Mouse (Mus musculus): ENCODE results near the gene Dcdc2b. TPM values are rescaled to one million over a fixed set of nuclear protein-coding genes. Genes with fewer than 3 reads are reported as not detected.
A peak's percentile ranks its signal among the peaks of the same experiment; 100 is the strongest.

The Dcdc2b gene
- total RNA-seq, 1 experiment: 0.71 TPM

DNA sequence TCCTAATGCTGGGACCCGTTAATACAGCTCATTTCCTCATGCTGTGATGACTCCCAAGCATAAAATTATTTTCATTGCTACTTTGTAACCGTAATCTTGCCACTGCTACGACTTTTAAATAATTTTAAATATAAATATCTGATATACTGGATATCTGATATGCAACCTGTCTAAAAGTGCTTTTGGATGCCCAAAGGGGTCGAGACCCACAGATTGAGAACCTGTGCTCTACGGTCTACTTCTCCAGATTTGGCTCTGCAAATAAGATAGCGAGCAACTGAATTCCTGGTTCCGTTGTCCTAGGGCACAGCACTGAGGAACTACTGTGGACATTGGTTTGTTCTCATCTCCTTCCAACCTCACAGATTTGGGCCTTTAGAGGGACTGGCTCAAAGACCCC, 36.4 kb downstream of the Dcdc2b start:
- Histone ChIP-seq H3K9me3 (ENCODE audit: control insufficient read depth, insufficient read depth, low read depth, low read length) (no peaks in the 10 kb centered on the region), H3K36me3 (ENCODE audit: control insufficient read depth, insufficient read depth, low read length, poor library complexity, severe bottlenecking) (no peaks in the 10 kb centered on the region), H3K4me3 (ENCODE audit: insufficient read depth in 1 of 2, low read depth in 1 of 2, low read length in 2 of 2, poor library complexity in 1 of 2, severe bottlenecking in 1 of 2) (no peak overlapping the region), H3K4me1 (ENCODE audit: control insufficient read depth in 2 of 2, insufficient read depth in 2 of 2, low read length in 2 of 2, poor library complexity in 1 of 2) (peaks cover 0 to 6% of the 10 kb centered on the region in 2 experiments; a peak in 1 of 4 replicates), H3K27ac (ENCODE audit: insufficient read depth, low read depth, low read length, poor library complexity, severe bottlenecking) (no peak overlapping the region), H3K9ac (ENCODE audit: insufficient read depth, low read depth, low read length, poor library complexity, severe bottlenecking) (no peak overlapping the region)
- no peak for TF ChIP-seq MAFK (IDR thresholded peaks at IDR 0.05; ENCODE audit: insufficient read depth, low read depth, low read length)
- TF ChIP-seq ZNF384 (IDR thresholded peaks at IDR 0.05; ENCODE audit: low read depth, low read length): no peak
- TF ChIP-seq CHD2 (IDR thresholded peaks at IDR 0.05; ENCODE audit: low read depth, low read length): peak; percentile 84
- no peak for TF ChIP-seq ZC3H11A (IDR thresholded peaks at IDR 0.05; ENCODE audit: borderline replicate concordance, low read depth, low read length)
- TF ChIP-seq HCFC1 (IDR thresholded peaks at IDR 0.05; ENCODE audit: borderline replicate concordance, insufficient read depth, low read length): no peak
- in situ Hi-C loops (cut with MboI; ENCODE audit: low sequenced_read_pairs in 2 of 2, unreplicated experiment in 2 of 2): no loop called here
- no peak for DNase-seq (ENCODE audit: low read depth, low spot score)

DNA sequence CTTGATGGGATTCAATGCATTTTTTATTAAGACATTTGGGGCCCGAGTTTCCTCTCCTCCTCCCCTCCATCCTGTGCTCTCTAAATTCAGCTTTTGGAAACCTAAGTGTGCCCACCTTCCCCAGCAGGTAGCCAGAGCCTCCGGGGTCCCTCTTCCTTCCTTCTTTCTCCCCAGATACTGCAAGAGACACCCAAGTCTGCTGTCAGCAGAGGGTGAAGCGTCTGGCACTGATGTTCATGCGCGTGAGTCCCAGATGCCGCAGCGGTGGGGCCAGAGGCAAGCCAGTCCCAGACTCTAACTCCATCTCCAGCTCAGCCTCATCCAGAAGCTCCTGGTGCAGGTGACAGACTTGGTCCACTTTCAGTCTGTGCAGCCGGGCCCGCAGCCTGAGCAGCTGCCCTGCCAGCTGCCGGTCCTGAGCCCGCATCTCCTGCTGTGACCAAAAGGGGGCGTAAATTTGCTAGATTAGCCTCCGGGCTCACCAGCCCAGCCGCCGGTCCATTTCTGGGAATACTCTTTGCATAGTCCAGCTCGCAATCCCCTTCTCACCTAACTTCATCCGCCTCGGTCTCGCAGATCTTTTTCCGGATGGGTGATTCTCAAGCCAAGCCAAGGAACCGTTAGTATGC, 37.1 kb downstream of the Dcdc2b start:
- no peak overlapping the region for H3K27ac ChIP-seq (ENCODE audit: insufficient read depth, low read depth, low read length, poor library complexity, severe bottlenecking)
- H3K4me1 ChIP-seq (ENCODE audit: control insufficient read depth in 2 of 2, insufficient read depth in 2 of 2, low read length in 2 of 2, poor library complexity in 1 of 2): peaks cover 0 to 6% of the 10 kb centered on the region in 2 experiments; a peak in 2 of 4 replicates
- 0 out of 2 replicates have a peak overlapping the region, but pooled peaks have one; percentile 7 for H3K9ac ChIP-seq (ENCODE audit: insufficient read depth, low read depth, low read length, poor library complexity, severe bottlenecking)
- no peak overlapping the region for H3K4me3 ChIP-seq (ENCODE audit: insufficient read depth in 1 of 2, low read depth in 1 of 2, low read length in 2 of 2, poor library complexity in 1 of 2, severe bottlenecking in 1 of 2)
- H3K9me3 ChIP-seq (ENCODE audit: control insufficient read depth, insufficient read depth, low read depth, low read length): no peaks in the 10 kb centered on the region
- in situ Hi-C loops (cut with MboI; ENCODE audit: low sequenced_read_pairs in 2 of 2, unreplicated experiment in 2 of 2): no loop called here
- TF ChIP-seq HCFC1 (IDR thresholded peaks at IDR 0.05; ENCODE audit: borderline replicate concordance, insufficient read depth, low read length) (no peak), ZC3H11A (IDR thresholded peaks at IDR 0.05; ENCODE audit: borderline replicate concordance, low read depth, low read length) (no peak), CHD2 (IDR thresholded peaks at IDR 0.05; ENCODE audit: low read depth, low read length) (no peak), ZNF384 (IDR thresholded peaks at IDR 0.05; ENCODE audit: low read depth, low read length) (no peak), MAFK (IDR thresholded peaks at IDR 0.05; ENCODE audit: insufficient read depth, low read depth, low read length) (no peak)
- H3K36me3 ChIP-seq (ENCODE audit: control insufficient read depth, insufficient read depth, low read length, poor library complexity, severe bottlenecking): no peaks in the 10 kb centered on the region
- no peak for DNase-seq (ENCODE audit: low read depth, low spot score)

DNA sequence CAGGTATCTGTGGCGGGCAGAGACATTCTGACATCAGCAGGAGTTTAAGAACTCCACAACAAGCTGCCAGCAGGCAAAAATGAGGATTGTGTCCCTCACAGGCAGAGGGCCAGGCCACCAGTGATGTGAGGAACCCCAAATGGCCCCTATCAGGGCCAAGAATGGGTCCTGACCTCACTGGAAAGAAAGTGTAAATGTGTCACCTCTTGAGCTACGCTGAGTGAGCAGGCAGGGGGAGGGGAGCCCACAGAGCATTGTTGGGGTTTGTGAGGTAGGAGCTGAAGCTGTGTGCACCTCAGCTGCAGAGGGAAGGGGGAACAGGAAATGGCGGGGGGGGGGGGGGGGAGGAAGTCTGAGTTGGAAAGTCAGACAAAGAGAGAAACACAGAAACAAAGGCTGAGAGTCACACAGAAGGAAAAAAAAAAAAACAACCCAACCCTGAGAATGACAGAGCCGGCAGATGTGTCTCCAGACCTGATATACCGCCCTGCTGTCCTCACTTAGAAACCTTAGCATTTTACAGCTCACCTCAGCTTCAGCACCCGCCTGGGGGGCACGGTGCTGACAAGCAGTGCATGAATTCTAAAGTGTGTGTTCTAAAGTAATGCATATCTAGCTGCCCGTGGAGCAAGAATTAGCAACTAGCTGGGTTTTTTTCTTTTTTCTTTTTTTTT, 38.7 kb downstream of the Dcdc2b start:
- Histone ChIP-seq H3K4me3 (ENCODE audit: insufficient read depth in 1 of 2, low read depth in 1 of 2, low read length in 2 of 2, poor library complexity in 1 of 2, severe bottlenecking in 1 of 2) (no peak overlapping the region), H3K36me3 (ENCODE audit: control insufficient read depth, insufficient read depth, low read length, poor library complexity, severe bottlenecking) (no peaks in the 10 kb centered on the region), H3K9me3 (ENCODE audit: control insufficient read depth, insufficient read depth, low read depth, low read length) (no peaks in the 10 kb centered on the region), H3K27ac (ENCODE audit: insufficient read depth, low read depth, low read length, poor library complexity, severe bottlenecking) (no peak overlapping the region), H3K4me1 (ENCODE audit: control insufficient read depth in 2 of 2, insufficient read depth in 2 of 2, low read length in 2 of 2, poor library complexity in 1 of 2) (peaks cover 0 to 9% of the 10 kb centered on the region in 2 experiments; a peak in 2 of 4 replicates), H3K9ac (ENCODE audit: insufficient read depth, low read depth, low read length, poor library complexity, severe bottlenecking) (no peak overlapping the region)
- TF ChIP-seq HCFC1 (IDR thresholded peaks at IDR 0.05; ENCODE audit: borderline replicate concordance, insufficient read depth, low read length) (no peak), CHD2 (IDR thresholded peaks at IDR 0.05; ENCODE audit: low read depth, low read length) (no peak), ZNF384 (IDR thresholded peaks at IDR 0.05; ENCODE audit: low read depth, low read length) (no peak), MAFK (IDR thresholded peaks at IDR 0.05; ENCODE audit: insufficient read depth, low read depth, low read length) (no peak), ZC3H11A (IDR thresholded peaks at IDR 0.05; ENCODE audit: borderline replicate concordance, low read depth, low read length) (no peak)
- in situ Hi-C loops (cut with MboI; ENCODE audit: low sequenced_read_pairs in 2 of 2, unreplicated experiment in 2 of 2): no loop called here
- DNase-seq (ENCODE audit: low read depth, low spot score): no peak

DNA sequence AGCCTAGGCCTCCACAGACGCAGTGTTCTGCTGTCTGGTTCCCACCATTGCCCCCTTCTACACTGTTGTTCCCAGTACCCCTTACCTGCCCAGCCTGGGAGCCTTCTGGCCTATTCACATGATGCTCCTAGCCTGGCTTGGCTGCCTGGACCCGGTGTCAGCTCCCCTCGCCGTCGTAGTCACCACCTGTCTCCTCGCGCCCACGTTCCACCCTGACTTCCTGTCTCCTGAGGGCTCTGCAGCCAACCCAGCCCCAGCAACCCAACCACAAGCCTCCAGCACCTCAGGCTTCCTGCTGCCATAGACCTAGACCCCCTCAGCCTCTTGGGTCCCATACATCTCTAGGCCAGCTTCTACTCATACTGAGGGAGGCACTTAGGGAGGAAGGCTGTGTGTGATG, 40.6 kb downstream of the Dcdc2b start, which contains the start of gene Lck:
Lck (minus strand) TSS at position 212 of the 400 bp plus-strand sequence.
- DNase-seq (ENCODE audit: low read depth, low spot score): no peak
- Histone ChIP-seq H3K27ac (ENCODE audit: insufficient read depth, low read depth, low read length, poor library complexity, severe bottlenecking) (no peak within 1 kb of the TSS), H3K9me3 (ENCODE audit: control insufficient read depth, insufficient read depth, low read depth, low read length) (no peaks in the 10 kb centered on the region), H3K9ac (ENCODE audit: insufficient read depth, low read depth, low read length, poor library complexity, severe bottlenecking) (no peak within 1 kb of the TSS), H3K36me3 (ENCODE audit: control insufficient read depth, insufficient read depth, low read length, poor library complexity, severe bottlenecking) (no peaks in the 10 kb centered on the region), H3K4me1 (ENCODE audit: control insufficient read depth in 2 of 2, insufficient read depth in 2 of 2, low read length in 2 of 2, poor library complexity in 1 of 2) (peaks cover 3 to 13% of the 10 kb centered on the region in 2 experiments; a peak in 2 of 4 replicates), H3K4me3 (ENCODE audit: insufficient read depth in 1 of 2, low read depth in 1 of 2, low read length in 2 of 2, poor library complexity in 1 of 2, severe bottlenecking in 1 of 2) (no peak within 1 kb of the TSS)
- in situ Hi-C loops (cut with MboI; ENCODE audit: low sequenced_read_pairs in 2 of 2, unreplicated experiment in 2 of 2): no loop called here
- TF ChIP-seq CHD2 (IDR thresholded peaks at IDR 0.05; ENCODE audit: low read depth, low read length) (no peak), ZC3H11A (IDR thresholded peaks at IDR 0.05; ENCODE audit: borderline replicate concordance, low read depth, low read length) (no peak), HCFC1 (IDR thresholded peaks at IDR 0.05; ENCODE audit: borderline replicate concordance, insufficient read depth, low read length) (no peak), ZNF384 (IDR thresholded peaks at IDR 0.05; ENCODE audit: low read depth, low read length) (no peak), MAFK (IDR thresholded peaks at IDR 0.05; ENCODE audit: insufficient read depth, low read depth, low read length) (no peak)
